Comparison of ENCODE assay signal across 32 mouse cellular contexts in genomic region chr10:36477543-36477942, GRCm38 (mm10). TPM values are rescaled to one million over a fixed set of nuclear protein-coding genes. Genes with fewer than 3 reads are reported as not detected.
"Had no signal": no experiment of that assay in that cellular context is flagged by ENCODE, and none has a peak within 500 bp of the region (broad histone marks: within the 10 kb centered on the region; RNA-seq: fewer than 3 reads in every experiment).

No protein-coding gene starts in this region.

- H3K27ac ChIP-seq: heart, embryonic 13.5 days; heart, embryonic 15.5 days; hindbrain, embryonic 10.5 days; hindbrain, embryonic 12.5 days; hindbrain, embryonic 13.5 days; hindbrain, embryonic 14.5 days; hindbrain, embryonic 15.5 days; hindbrain, postnatal 0 days; intestine, embryonic 15.5 days; kidney, embryonic 15.5 days; kidney, postnatal 0 days; layer of hippocampus, adult 2 months; left cerebral cortex, adult 2 months had no signal

- H3K4me2 ChIP-seq: heart, embryonic 12.5 days; heart, embryonic 13.5 days; heart, embryonic 15.5 days; hindbrain, embryonic 12.5 days; hindbrain, embryonic 13.5 days; hindbrain, embryonic 14.5 days; hindbrain, embryonic 15.5 days; intestine, embryonic 15.5 days; kidney, embryonic 15.5 days had no signal

- H3K36me3 ChIP-seq: heart, embryonic 12.5 days; heart, embryonic 13.5 days; heart, embryonic 15.5 days; hindbrain, embryonic 10.5 days; hindbrain, embryonic 12.5 days; hindbrain, embryonic 13.5 days; hindbrain, embryonic 15.5 days; intestine, embryonic 15.5 days; kidney, embryonic 15.5 days had no signal

- H3K4me3 ChIP-seq: heart, embryonic 12.5 days; heart, embryonic 13.5 days; heart, embryonic 15.5 days; hindbrain, embryonic 10.5 days; hindbrain, embryonic 12.5 days; hindbrain, embryonic 13.5 days; hindbrain, embryonic 15.5 days; intestine, embryonic 15.5 days; kidney, embryonic 15.5 days; layer of hippocampus, adult 2 months; left cerebral cortex, adult 2 months had no signal

- H3K4me1 ChIP-seq: heart, embryonic 12.5 days; heart, embryonic 15.5 days; hindbrain, embryonic 10.5 days; hindbrain, embryonic 12.5 days; hindbrain, embryonic 13.5 days; hindbrain, embryonic 15.5 days; intestine, embryonic 15.5 days; kidney, embryonic 15.5 days had no signal

- H3K9ac ChIP-seq: heart, embryonic 12.5 days; heart, embryonic 13.5 days; heart, embryonic 15.5 days; hindbrain, embryonic 12.5 days; hindbrain, embryonic 13.5 days; hindbrain, embryonic 14.5 days; hindbrain, embryonic 15.5 days; intestine, embryonic 15.5 days; kidney, embryonic 15.5 days had no signal

- H3K9me3 ChIP-seq: heart, embryonic 12.5 days; heart, embryonic 13.5 days; heart, embryonic 15.5 days; hindbrain, embryonic 10.5 days; hindbrain, embryonic 12.5 days; hindbrain, embryonic 13.5 days; hindbrain, embryonic 15.5 days; intestine, embryonic 15.5 days; kidney, embryonic 15.5 days had no signal

- DNase-seq: heart, postnatal 10 days; heart, postnatal 14 days; heart, postnatal 36 days; heart, postnatal 4 days; kidney, adult 11 months; kidney, adult 18-20 months; kidney, adult 2 months; kidney, adult 8-10 months; kidney, adult 9 months; kidney, postnatal 10 days; kidney, postnatal 14 days; kidney, postnatal 25 days; kidney, postnatal 36 days; kidney, postnatal 4 days; layer of hippocampus, adult 9-11 months; layer of hippocampus, postnatal 36 days had no signal

- H3K27me3 ChIP-seq: heart, embryonic 12.5 days; heart, embryonic 13.5 days; heart, embryonic 15.5 days; hindbrain, embryonic 12.5 days; hindbrain, embryonic 13.5 days; hindbrain, embryonic 15.5 days; intestine, embryonic 15.5 days; kidney, embryonic 15.5 days had no signal

RNA-seq across cellular contexts. Expression of gene Hs3st5, which starts 29.1 kb away (rescaled TPM):
- total RNA-seq: hematopoietic stem cell, adult 5-6 weeks had no signal
- polyA plus RNA-seq: inflammation-experienced regulatory T-cells, adult 6 months had no signal
